ENCODE assay signal across 14 mouse cellular contexts in the genomic region with DNA sequence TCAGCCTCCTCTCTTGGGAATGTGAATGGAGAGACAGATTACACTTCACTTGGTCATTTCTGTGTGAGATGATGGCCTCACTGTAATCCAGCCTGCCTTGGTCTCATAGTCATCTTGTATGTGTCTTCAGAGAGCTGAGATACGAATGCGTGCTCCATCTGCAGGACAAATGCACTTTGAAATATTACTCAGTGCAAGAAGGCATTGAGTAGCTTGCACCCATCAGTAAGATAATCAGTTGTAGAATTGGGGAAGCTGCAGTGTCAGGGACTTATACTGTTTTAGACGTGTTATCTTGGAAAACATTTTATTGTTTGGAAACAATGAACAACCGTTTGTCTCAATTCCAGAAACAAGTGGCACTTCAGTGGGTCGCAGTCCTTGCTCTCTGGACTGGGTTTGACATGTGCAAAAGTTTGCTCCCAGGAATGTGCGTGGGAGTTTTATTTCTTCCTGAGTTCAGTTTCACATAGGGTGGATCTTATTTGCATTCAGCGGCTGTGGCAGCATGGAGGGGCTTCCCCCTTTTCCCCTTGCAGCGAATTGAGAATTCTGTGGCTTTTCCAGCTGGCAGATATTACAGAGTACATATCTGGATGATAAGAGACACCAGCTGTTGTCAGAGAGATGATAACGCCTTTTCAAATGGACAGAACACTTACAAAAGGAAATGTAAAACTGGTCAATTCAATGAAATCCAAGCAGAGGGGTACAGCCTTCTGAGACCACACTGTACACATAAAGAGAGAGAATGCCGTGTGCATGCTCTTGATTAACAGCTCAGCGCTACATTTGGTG. TPM values are rescaled to one million over a fixed set of nuclear protein-coding genes. Genes with fewer than 3 reads are reported as not detected.
A peak's percentile ranks its signal among the peaks of the same experiment; 100 is the strongest.
DNase-seq lines count a peak whose midpoint lies in the region; ATAC-seq and TF ChIP-seq lines count a peak whose summit lies in the region.
"Had no signal": no experiment of that assay in that cellular context is flagged by ENCODE, and none has a peak within 500 bp of the region (broad histone marks: within the 10 kb centered on the region; RNA-seq: fewer than 3 reads in every experiment).

No protein-coding gene starts in this region.

- H3K4me1 ChIP-seq in forebrain, embryonic 12.5 days = peaks cover 23% of the 10 kb centered on the region
- peaks cover 10% of the 10 kb centered on the region for H3K4me1 ChIP-seq in forebrain, embryonic 16.5 days (replicated peaks; ENCODE audit: control insufficient read depth, insufficient read depth, low read length)
- peaks cover 0 to 15% of the 10 kb centered on the region in 2 experiments; a peak in 2 of 4 replicates for H3K4me1 ChIP-seq in CH12.LX (ENCODE audit: control insufficient read depth in 1 of 2, insufficient read depth in 2 of 2)
- H3K4me1 ChIP-seq: stomach, embryonic 15.5 days had no signal

- no peak for ATAC-seq in forebrain, embryonic 12.5 days (ENCODE audit: low FRiP score)
- ATAC-seq in forebrain, embryonic 16.5 days = no peak
- ATAC-seq: inflammation-experienced regulatory T-cells, adult 6 months had no signal

- intact Hi-C loops in heart, postnatal 10 days (cut with DNase I) = no loop called here

- DNase-seq in kidney, postnatal 10 days = peak; percentile 16
- DNase-seq in kidney, adult 11 months = no peak
- no peak for DNase-seq in CH12.LX (ENCODE audit: extremely low read depth)
- peak; percentile 19 to 24 for DNase-seq in heart, postnatal 10 days
- no peak for DNase-seq in cerebellum, postnatal 10 days
- no peak for DNase-seq in adrenal gland, postnatal 25 days
- DNase-seq: gastrocnemius, adult 2 months; layer of hippocampus, postnatal 36 days had no signal

- 0 out of 2 replicates have a peak overlapping the region, but pooled peaks have one; percentile 8 for H3K27ac ChIP-seq in forebrain, embryonic 12.5 days
- no peak overlapping the region; the same call in 1 of the 2 replicates for H3K27ac ChIP-seq in forebrain, embryonic 16.5 days (ENCODE audit: low read length)
- no peak overlapping the region for H3K27ac ChIP-seq in CH12.LX (ENCODE audit: insufficient read depth, low read depth)
- H3K27ac ChIP-seq: gastrocnemius, adult 2 months; lung, embryonic 15.5 days; stomach, embryonic 15.5 days had no signal

- TF ChIP-seq EP300 in CH12.LX (IDR thresholded peaks at IDR 0.05; ENCODE audit: low read length) = peak; percentile 70

- no peaks in the 10 kb centered on the region for H3K36me3 ChIP-seq in forebrain, embryonic 12.5 days (replicated peaks)
- H3K36me3 ChIP-seq in forebrain, embryonic 16.5 days (ENCODE audit: control insufficient read depth, insufficient read depth) = no peaks in the 10 kb centered on the region
- no peaks in the 10 kb centered on the region for H3K36me3 ChIP-seq in CH12.LX (replicated peaks in 1 of 2; ENCODE audit: control insufficient read depth in 1 of 2, insufficient read depth in 1 of 2, low read length in 1 of 2)
- H3K36me3 ChIP-seq: lung, embryonic 15.5 days; stomach, embryonic 15.5 days had no signal

- peaks cover 26% of the 10 kb centered on the region for H3K27me3 ChIP-seq in forebrain, embryonic 12.5 days
- H3K27me3 ChIP-seq in forebrain, embryonic 16.5 days (replicated peaks; ENCODE audit: control insufficient read depth, insufficient read depth, low read length) = peaks cover 10% of the 10 kb centered on the region
- H3K27me3 ChIP-seq in CH12.LX (replicated peaks) = no peaks in the 10 kb centered on the region
- H3K27me3 ChIP-seq: lung, embryonic 15.5 days; stomach, embryonic 15.5 days had no signal

- no peak for TF ChIP-seq CTCF in CH12.LX (conservative IDR thresholded peaks at IDR 0.05 in 1 of 2, IDR thresholded peaks at IDR 0.05 in 1 of 2; ENCODE audit: low read depth in 2 of 2, low read length in 2 of 2)

- H3K79me2 ChIP-seq in CH12.LX (replicated peaks; ENCODE audit: control insufficient read depth, extremely low read depth, insufficient read depth, poor library complexity, severe bottlenecking) = no peaks in the 10 kb centered on the region

- H3K4me2 ChIP-seq in forebrain, embryonic 12.5 days = no peak overlapping the region
- no peak overlapping the region for H3K4me2 ChIP-seq in forebrain, embryonic 16.5 days (ENCODE audit: low read length)
- no peak overlapping the region for H3K4me2 ChIP-seq in CH12.LX (ENCODE audit: insufficient read depth, low read depth, poor library complexity, severe bottlenecking)
- H3K4me2 ChIP-seq: lung, embryonic 15.5 days; stomach, embryonic 15.5 days had no signal

- in situ Hi-C loops in CH12.LX (cut with MboI; ENCODE audit: low pct_ligation_motif_present, low pct_unique_long_range_greater_than_20kb, low sequenced_read_pairs) = no loop called here

- H3K9me3 ChIP-seq in forebrain, embryonic 12.5 days = no peaks in the 10 kb centered on the region
- no peaks in the 10 kb centered on the region for H3K9me3 ChIP-seq in forebrain, embryonic 16.5 days (ENCODE audit: control insufficient read depth, low read length)
- no peaks in the 10 kb centered on the region for H3K9me3 ChIP-seq in CH12.LX (replicated peaks; ENCODE audit: low read length)
- H3K9me3 ChIP-seq: lung, embryonic 15.5 days; stomach, embryonic 15.5 days had no signal

- no peak for TF ChIP-seq POLR2A in CH12.LX (IDR thresholded peaks at IDR 0.05; ENCODE audit: low read depth, low read length)

- H3K4me3 ChIP-seq in forebrain, embryonic 12.5 days (replicated peaks) = no peak overlapping the region
- H3K4me3 ChIP-seq in forebrain, embryonic 16.5 days (replicated peaks; ENCODE audit: low read length) = no peak overlapping the region
- no peak overlapping the region for H3K4me3 ChIP-seq in CH12.LX (replicated peaks in 1 of 3; ENCODE audit: low read depth in 2 of 3, low read length in 2 of 3, poor library complexity in 1 of 3)
- H3K4me3 ChIP-seq: gastrocnemius, adult 2 months; lung, embryonic 15.5 days; stomach, embryonic 15.5 days had no signal

- dilution Hi-C loops in CH12.LX (cut with MboI; ENCODE audit: extremely low pct_ligation_motif_present, extremely low pct_unique_long_range_greater_than_20kb, low sequenced_read_pairs) = no loop called here

- no peak for TF ChIP-seq RAD21 in CH12.LX (IDR thresholded peaks at IDR 0.05; ENCODE audit: low read depth, low read length)

- WGBS in forebrain, embryonic 12.5 days = 64% methylated on average over 11 of the region's 11 CpGs
- 57% methylated on average over 11 of the region's 11 CpGs for WGBS in forebrain, embryonic 16.5 days

- H3K9ac ChIP-seq in forebrain, embryonic 12.5 days = no peak overlapping the region
- H3K9ac ChIP-seq in forebrain, embryonic 16.5 days (replicated peaks; ENCODE audit: low read depth, low read length) = no peak overlapping the region
- no peak overlapping the region for H3K9ac ChIP-seq in CH12.LX (ENCODE audit: insufficient read depth, low read depth)
- H3K9ac ChIP-seq: lung, embryonic 15.5 days; stomach, embryonic 15.5 days had no signal

TF ChIP-seq in CH12.LX, 34 proteins besides CTCF, POLR2A, EP300 and RAD21:
- TF ChIP-seq IRF4 (IDR thresholded peaks at IDR 0.05; ENCODE audit: low read depth, low read length) = peak; percentile 44; the same call in 1 of the 2 replicates
- TF ChIP-seq ZNF384 (IDR thresholded peaks at IDR 0.05; ENCODE audit: low read depth, low read length) = no peak
- TF ChIP-seq CHD1 (IDR thresholded peaks at IDR 0.05; ENCODE audit: low read depth, low read length) = no peak
- TF ChIP-seq MXI1 (IDR thresholded peaks at IDR 0.05; ENCODE audit: low read depth, low read length) = no peak; the same call in 1 of the 2 replicates
- TF ChIP-seq GABPA (IDR thresholded peaks at IDR 0.05; ENCODE audit: insufficient replicate concordance, low read depth, low read length) = no peak
- TF ChIP-seq USF2 (conservative IDR thresholded peaks at IDR 0.05; ENCODE audit: low read depth, low read length) = no peak
- peak; percentile 51; the same call in 1 of the 2 replicates for TF ChIP-seq ETS1 (conservative IDR thresholded peaks at IDR 0.05; ENCODE audit: low read depth, low read length)
- TF ChIP-seq USF1 (IDR thresholded peaks at IDR 0.05; ENCODE audit: low read depth, low read length) = no peak
- no peak for TF ChIP-seq SIN3A (IDR thresholded peaks at IDR 0.05; ENCODE audit: low read length)

RNA-seq across cellular contexts. Expression of gene Gm42906, which starts 15.1 kb away (rescaled TPM):
- polyA plus RNA-seq in forebrain, embryonic 12.5 days (2016; fragmentation: Nextera tagmentation; extraction: Ambion mirVana) = not detected in 2 replicates
- not detected in 2 replicates for polyA plus RNA-seq in forebrain, embryonic 16.5 days (2015; fragmentation: Nextera tagmentation; extraction: Ambion mirVana)
- total RNA-seq in CH12.LX (2012; rRNA removed) = not detected in 2 replicates
- total RNA-seq in CH12.LX (2014; rRNA removed) = not detected in 2 replicates
- not detected in 2 replicates for polyA plus RNA-seq in CH12.LX (2012; ENCODE audit: insufficient read length, low read depth)
- 1 to 10 TPM in 1 of 2 experiments, not detected in 1; 1.6 TPM for total RNA-seq in heart, postnatal 10 days (2021)
- total RNA-seq in adrenal gland, postnatal 25 days (2021) = 1.9 TPM in 1 of 2 replicates, not detected in the other
- total RNA-seq: layer of hippocampus, postnatal 36 days had no signal
- polyA plus RNA-seq: embryonic facial prominence, embryonic 11.5 days; inflammation-experienced regulatory T-cells, adult 6 months; lung, embryonic 15.5 days; stomach, embryonic 15.5 days had no signal

Comparison
In these comparisons a context has a peak if more than half of its experiments do, and no peak if none do; other contexts are left out.
1. DNase-seq: peak in kidney, postnatal 10 days (single experiment) and heart, postnatal 10 days (2 of 2); none in kidney, adult 11 months (single experiment), CH12.LX (single experiment), cerebellum, postnatal 10 days (0 of 2) and adrenal gland, postnatal 25 days (single experiment).